Mouse (Mus musculus) G1E (cell line): ENCODE measurements around the gene Shank3. TPM values are rescaled to one million over a fixed set of nuclear protein-coding genes. Genes with fewer than 3 reads are reported as not detected.

ENCODE experiments used
- ATAC-seq: 2 replicates; pipeline ENCODE4 v1.8.0; 2016; ENCODE audit warnings: mild to moderate bottlenecking; ENCODE audit not compliant: insufficient number of reproducible peaks, poor library complexity, low FRiP score, severe bottlenecking; ENCODE audit errors: extremely low read depth
- DNase-seq: peaks from one replicate; pipeline ENCODE4 v3.0.0; 2012; ENCODE audit warnings: low spot score
- H3K27me3 ChIP-seq: 2 replicates; pipeline ENCODE4 v1.6.1; 2012; ENCODE audit warnings: mild to moderate bottlenecking, low read length, inconsistent platforms; ENCODE audit not compliant: insufficient read depth
- H3K36me3 ChIP-seq: replicated peaks from 2 replicates; pipeline ENCODE3; 2012; ENCODE audit warnings: mild to moderate bottlenecking, inconsistent platforms
- H3K4me1 ChIP-seq: 2 replicates; pipeline ENCODE4 v1.6.1; 2012; ENCODE audit warnings: low read depth, low read length, inconsistent platforms, mixed read lengths; ENCODE audit not compliant: insufficient read depth
- H3K4me3 ChIP-seq: 2 replicates; pipeline ENCODE4 v1.5.1; 2012; ENCODE audit warnings: low read depth, mild to moderate bottlenecking, inconsistent platforms, low read length, moderate library complexity, mixed read lengths
- H3K9me3 ChIP-seq: replicated peaks from 2 replicates; pipeline ENCODE4 v1.6.1; 2012; ENCODE audit warnings: inconsistent platforms
- CTCF ChIP-seq: IDR thresholded peaks from 2 replicates; pipeline ENCODE4 v1.5.1; 2012; ENCODE audit warnings: low read depth, low read length, inconsistent platforms, mixed read lengths
- GATA1 ChIP-seq: IDR thresholded peaks from 2 replicates; pipeline ENCODE4 v1.6.1; 2012; ENCODE audit warnings: borderline replicate concordance, low read length, inconsistent platforms, mixed read lengths
- GATA2 ChIP-seq: IDR thresholded peaks from 2 replicates; pipeline ENCODE4 v1.6.1; 2012; ENCODE audit warnings: low read depth, low read length, inconsistent platforms, borderline replicate concordance
- POLR2AphosphoS5 ChIP-seq: IDR thresholded peaks from 2 replicates; pipeline ENCODE4 v1.6.1; 2012; ENCODE audit warnings: low read depth, low read length, inconsistent platforms; ENCODE audit not compliant: insufficient replicate concordance
- TAL1 ChIP-seq: conservative IDR thresholded peaks from 2 replicates; pipeline ENCODE4 v1.6.1; 2012; ENCODE audit warnings: low read depth, low read length, inconsistent platforms, mixed read lengths
- polyA plus RNA-seq: library from polyadenylated mRNA; stranded (reverse); fragments of >175 nt; gene quantifications from 2 replicates; pipeline ENCODE4 v1.2.3, GENCODE M21; 2012
- total RNA-seq, 2 experiments: library from RNA; stranded (forward) in 1 of 2; stranded (reverse) in 1 of 2; fragments of 200-1000 nt in 1 of 2; fragments of >200 nt in 1 of 2; fragmentation: Nextera tagmentation in 1 of 2; gene quantifications; 2 replicates each; pipeline ENCODE4 v1.2.3; 2014 to 2017

Gene Shank3
- total and polyA plus RNA-seq, 3 experiments, result 0.40 to 0.55 TPM; not detected in 1

DNA sequence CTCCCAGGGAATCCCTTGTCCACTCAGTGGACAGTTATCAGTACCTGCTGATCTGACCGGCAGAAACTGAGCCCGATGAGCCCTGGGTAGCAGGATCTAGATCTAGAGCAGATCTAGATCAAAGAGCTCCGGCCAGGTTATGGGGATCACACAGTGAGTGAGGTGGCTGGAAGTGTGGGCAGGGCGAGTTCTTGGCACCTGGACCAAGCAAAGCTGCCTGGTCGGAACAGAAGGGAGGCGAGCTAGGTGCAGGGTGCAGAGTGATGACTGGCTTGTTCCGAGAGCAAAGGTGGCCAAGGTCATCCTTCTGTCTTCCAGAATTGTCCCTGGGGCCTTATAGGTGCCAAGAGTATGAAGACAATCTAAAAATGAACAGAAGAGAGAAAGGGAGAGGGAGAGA, 39.6 kb upstream of the Shank3 start:
- Histone ChIP-seq H3K9me3 (no peaks in the 10 kb centered on the region), H3K4me3 (no peak overlapping the region), H3K27me3 (peaks cover 13% of the 10 kb centered on the region; the same call in 1 of the 2 replicates), H3K4me1 (no peaks in the 10 kb centered on the region), H3K36me3 (no peaks in the 10 kb centered on the region)
- DNase-seq (no peak), ATAC-seq (no peak)
- TF ChIP-seq TAL1, result no peak
- TF ChIP-seq POLR2AphosphoS5, result no peak
- TF ChIP-seq CTCF, result no peak
- no peak for TF ChIP-seq GATA2
- TF ChIP-seq GATA1, result no peak

DNA sequence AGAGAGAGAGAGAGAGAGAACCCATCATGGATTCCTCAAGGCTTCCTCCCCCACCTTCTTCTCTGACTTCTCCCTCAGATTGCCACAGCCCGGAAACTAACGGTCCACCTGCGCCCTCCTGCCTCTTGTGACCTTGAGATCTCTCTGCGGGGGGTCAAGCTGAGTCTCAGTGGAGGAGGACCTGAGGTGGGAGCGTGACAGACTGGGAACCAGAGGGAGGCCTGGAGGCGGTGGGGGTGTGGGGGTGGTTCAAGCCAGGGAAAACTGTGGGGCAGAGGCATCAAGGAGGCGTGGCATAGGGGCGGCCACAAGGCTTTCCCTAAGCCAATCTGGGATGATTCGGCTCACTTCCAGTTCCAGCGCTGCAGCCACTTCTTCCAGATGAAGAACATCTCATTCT, 39.1 kb upstream of the Shank3 start:
- Histone ChIP-seq H3K9me3 (no peaks in the 10 kb centered on the region), H3K27me3 (peaks cover 13% of the 10 kb centered on the region; the same call in 1 of the 2 replicates), H3K4me3 (no peak overlapping the region), H3K4me1 (no peaks in the 10 kb centered on the region), H3K36me3 (no peaks in the 10 kb centered on the region)
- TF ChIP-seq TAL1, result no peak
- TF ChIP-seq POLR2AphosphoS5, result no peak
- TF ChIP-seq CTCF, result no peak
- TF ChIP-seq GATA1, result no peak
- TF ChIP-seq GATA2, result no peak
- ATAC-seq (no peak), DNase-seq (no peak)

DNA sequence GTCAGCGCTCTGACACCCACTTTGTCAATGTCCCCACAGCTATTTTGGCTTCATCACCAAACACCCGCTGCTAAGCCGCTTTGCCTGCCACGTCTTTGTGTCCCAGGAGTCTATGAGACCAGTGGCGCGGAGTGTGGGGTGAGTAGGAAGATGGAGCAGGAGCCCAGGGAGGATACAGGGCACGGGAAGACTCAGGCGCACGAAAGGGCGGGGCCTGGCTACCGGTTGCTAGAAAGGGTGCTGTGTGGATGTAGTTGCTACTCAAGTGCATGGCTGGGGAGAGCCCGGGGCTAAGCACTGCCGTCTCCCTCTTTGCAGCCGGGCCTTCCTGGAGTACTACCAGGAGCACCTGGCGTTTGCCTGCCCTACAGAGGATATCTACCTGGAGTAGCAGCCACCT, 38.1 kb upstream of the Shank3 start:
- H3K36me3 ChIP-seq, result no peaks in the 10 kb centered on the region
- H3K4me3 ChIP-seq, result no peak overlapping the region
- peaks cover 13% of the 10 kb centered on the region; the same call in 1 of the 2 replicates for H3K27me3 ChIP-seq
- ATAC-seq (no peak), DNase-seq (no peak)
- TF ChIP-seq CTCF (no peak), POLR2AphosphoS5 (no peak), GATA2 (no peak), GATA1 (no peak), TAL1 (no peak)
- no peaks in the 10 kb centered on the region for H3K9me3 ChIP-seq
- no peaks in the 10 kb centered on the region for H3K4me1 ChIP-seq

DNA sequence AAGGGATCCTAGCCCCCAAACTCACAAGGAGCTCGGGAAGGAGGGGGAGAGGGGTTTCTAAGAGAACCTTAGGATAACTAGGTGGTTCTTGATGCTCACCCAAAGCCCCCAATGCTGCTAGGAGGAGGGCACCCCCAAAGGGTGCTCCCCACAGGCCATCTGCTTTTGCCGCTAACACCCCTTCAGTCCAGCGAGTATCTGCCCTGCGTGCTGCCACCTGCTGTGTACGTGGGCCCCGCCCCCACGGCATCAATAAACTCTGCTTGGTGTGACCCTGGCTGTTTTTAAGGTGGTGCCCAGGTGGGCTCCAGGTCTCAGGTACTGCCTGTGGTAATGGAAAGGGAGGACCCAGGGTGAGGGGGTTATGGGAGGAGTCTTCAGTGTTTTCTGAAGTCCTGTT, 37.2 kb upstream of the Shank3 start:
- no peaks in the 10 kb centered on the region for H3K4me1 ChIP-seq
- no peak for ATAC-seq
- H3K36me3 ChIP-seq, result no peaks in the 10 kb centered on the region
- TF ChIP-seq POLR2AphosphoS5 (no peak), GATA1 (no peak), TAL1 (no peak), GATA2 (no peak), CTCF (no peak)
- H3K4me3 ChIP-seq, result no peak overlapping the region
- DNase-seq, result no peak
- H3K27me3 ChIP-seq, result peaks cover 13% of the 10 kb centered on the region; the same call in 1 of the 2 replicates
- H3K9me3 ChIP-seq, result no peaks in the 10 kb centered on the region

DNA sequence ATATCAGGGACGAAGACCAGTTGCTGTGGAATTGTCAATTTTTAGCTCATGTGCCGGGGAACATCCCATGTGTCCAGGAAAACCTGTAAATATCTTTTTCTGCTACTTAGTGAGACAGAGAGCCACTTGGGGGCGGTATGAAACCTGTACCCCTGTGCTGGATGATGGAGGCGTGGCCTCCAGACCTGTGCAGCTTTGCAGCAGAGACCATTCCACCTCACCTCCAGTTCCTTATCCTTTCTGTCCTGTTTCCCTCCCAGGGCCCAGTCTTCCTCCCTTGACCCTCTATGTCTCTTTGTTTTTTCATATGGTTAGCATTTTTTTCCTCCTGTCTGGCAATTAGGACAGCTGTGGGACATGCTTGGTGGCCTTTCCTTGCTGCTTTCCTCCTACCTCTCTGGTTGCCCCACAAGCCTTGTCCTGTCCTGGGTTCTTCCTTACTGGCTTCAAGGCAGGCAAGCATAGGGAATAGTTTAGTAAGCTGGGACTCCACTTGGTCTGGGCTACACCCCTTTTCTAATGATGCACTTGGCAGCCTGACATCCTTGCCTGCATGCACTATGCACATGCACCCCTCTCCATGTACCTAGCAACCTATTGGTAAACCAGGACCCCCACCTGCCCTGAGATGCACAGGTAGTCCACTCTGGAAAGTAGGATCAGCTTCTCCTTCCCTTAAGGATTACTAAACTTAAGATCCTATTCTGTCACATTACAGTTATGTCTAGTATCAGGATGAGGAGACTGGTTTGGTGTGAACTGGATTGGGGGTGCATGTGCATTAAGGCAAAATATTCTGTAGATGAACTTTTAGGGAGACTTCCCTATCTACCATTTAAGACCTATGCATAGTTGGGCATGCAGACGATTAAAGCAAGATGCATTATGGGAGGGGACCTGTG, 35.8 kb upstream of the Shank3 start:
- Histone ChIP-seq H3K4me3 (no peak overlapping the region), H3K27me3 (peaks cover 10% of the 10 kb centered on the region; the same call in 1 of the 2 replicates), H3K9me3 (no peaks in the 10 kb centered on the region), H3K4me1 (no peaks in the 10 kb centered on the region), H3K36me3 (no peaks in the 10 kb centered on the region)
- ATAC-seq, result no peak
- DNase-seq, result no peak
- TF ChIP-seq GATA2, result no peak
- no peak for TF ChIP-seq GATA1
- TF ChIP-seq TAL1, result no peak
- TF ChIP-seq CTCF, result no peak
- TF ChIP-seq POLR2AphosphoS5, result no peak

DNA sequence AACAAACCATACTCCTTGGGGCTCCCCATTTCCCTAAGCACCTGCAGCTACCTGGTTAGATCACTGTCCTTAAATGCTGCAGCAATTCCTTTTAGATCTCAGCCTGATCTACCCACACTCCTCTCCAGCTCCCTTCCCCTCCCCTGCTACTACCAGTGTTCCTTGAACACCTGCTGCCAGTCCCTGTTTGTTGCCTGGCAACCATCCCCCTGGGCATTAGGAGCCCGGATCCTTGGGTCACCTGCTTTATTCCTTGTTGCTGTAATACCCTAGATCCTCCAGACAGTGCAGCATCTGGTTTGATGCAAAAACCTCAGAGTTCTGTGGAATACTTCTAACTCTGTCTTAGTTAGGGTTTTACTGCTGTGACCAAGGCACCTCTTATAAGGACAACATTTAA, 34.4 kb upstream of the Shank3 start:
- no peak overlapping the region for H3K4me3 ChIP-seq
- DNase-seq, result no peak
- H3K36me3 ChIP-seq, result no peaks in the 10 kb centered on the region
- H3K4me1 ChIP-seq, result no peaks in the 10 kb centered on the region
- TF ChIP-seq GATA1, result no peak
- no peak for TF ChIP-seq TAL1
- no peak for TF ChIP-seq GATA2
- peaks cover 5% of the 10 kb centered on the region; the same call in 1 of the 2 replicates for H3K27me3 ChIP-seq
- ATAC-seq, result no peak
- no peaks in the 10 kb centered on the region for H3K9me3 ChIP-seq
